Mouse (Mus musculus) MEL (cell line): ENCODE results near the gene Polr2j. TPM values are rescaled to one million over a fixed set of nuclear protein-coding genes. Genes with fewer than 3 reads are reported as not detected.

Experiments used
- DNase-seq: peaks from one replicate; pipeline ENCODE4 v3.0.0; 2011; ENCODE audit warnings: low read depth, low spot score
- H3K27ac ChIP-seq: 2 replicates; pipeline ENCODE4 v1.5.1; 2012; ENCODE audit warnings: low read depth, mild to moderate bottlenecking, control low read depth, low read length, moderate library complexity; ENCODE audit not compliant: control insufficient read depth
- H3K27me3 ChIP-seq, 2 experiments: fragments of 150-350 bp in 1 of 2; sonication (generic) in 1 of 2; 2 replicates each; pipeline ENCODE4 v1.6.1; 2012; ENCODE audit warnings: low read length in 2 of 2, mild to moderate bottlenecking in 2 of 2, improper control_type of control experiment in 1 of 2, moderate library complexity in 1 of 2; ENCODE audit not compliant: insufficient read depth in 2 of 2, control insufficient read depth in 1 of 2
- H3K36me3 ChIP-seq, 2 experiments: 2 replicates each; pipeline ENCODE4 v1.6.1; 2012 to 2014; ENCODE audit warnings: low read length in 2 of 2, improper control_type of control experiment in 1 of 2, inconsistent platforms in 1 of 2, mild to moderate bottlenecking in 1 of 2; ENCODE audit not compliant: insufficient read depth in 2 of 2, control insufficient read depth in 1 of 2
- H3K4me1 ChIP-seq, 2 experiments: fragments of 150-350 bp in 1 of 2; sonication (generic) in 1 of 2; 2 replicates each; pipeline ENCODE4 v1.6.1; 2012; ENCODE audit warnings: low read length in 2 of 2, improper control_type of control experiment in 1 of 2, mild to moderate bottlenecking in 1 of 2; ENCODE audit not compliant: insufficient read depth in 2 of 2, control insufficient read depth in 1 of 2
- H3K4me3 ChIP-seq, 2 experiments: fragments of 150-350 bp in 1 of 2; sonication (generic) in 1 of 2; 2 replicates each; pipeline ENCODE4 v1.5.1; 2012; ENCODE audit warnings: low read depth in 2 of 2, low read length in 2 of 2, mild to moderate bottlenecking in 2 of 2, moderate library complexity in 2 of 2, control low read depth in 1 of 2, improper control_type of control experiment in 1 of 2; ENCODE audit not compliant: control insufficient read depth in 1 of 2, insufficient read depth in 1 of 2
- H3K79me2 ChIP-seq: 2 replicates; pipeline ENCODE4 v1.6.1; 2012; ENCODE audit warnings: mild to moderate bottlenecking, low read length, moderate library complexity; ENCODE audit not compliant: control insufficient read depth, poor library complexity, insufficient read depth
- H3K9ac ChIP-seq: 2 replicates; pipeline ENCODE4 v1.6.1; 2012; ENCODE audit warnings: low read depth, mild to moderate bottlenecking, control low read depth, low read length, moderate library complexity; ENCODE audit not compliant: control insufficient read depth, poor library complexity, severe bottlenecking
- H3K9me3 ChIP-seq: fragments of 150-350 bp; sonication (generic); replicated peaks from 2 replicates; pipeline ENCODE4 v1.6.1; 2012; ENCODE audit warnings: mild to moderate bottlenecking, low read length, improper control_type of control experiment, moderate library complexity; ENCODE audit not compliant: insufficient read depth
- BHLHE40 ChIP-seq: IDR thresholded peaks from 2 replicates; pipeline ENCODE4 v1.6.1; 2012; ENCODE audit warnings: low read depth, mild to moderate bottlenecking, inconsistent platforms, low read length, improper control_type of control experiment, borderline replicate concordance
- CHD1 ChIP-seq: IDR thresholded peaks from 2 replicates; pipeline ENCODE4 v1.6.1; 2012; ENCODE audit warnings: low read depth, mild to moderate bottlenecking, inconsistent platforms, low read length, improper control_type of control experiment
- CTCF ChIP-seq, 3 experiments: IDR thresholded peaks in 2 of 3; conservative IDR thresholded peaks in 1 of 3; 2 replicates each; pipeline ENCODE4 v1.5.1; 2011 to 2012; ENCODE audit warnings: low read length in 3 of 3, low read depth in 2 of 3, mild to moderate bottlenecking in 2 of 3, improper control_type of control experiment in 1 of 3, inconsistent platforms in 1 of 3, mixed read lengths in 1 of 3, moderate library complexity in 1 of 3; ENCODE audit not compliant: control insufficient read depth in 1 of 3, insufficient read depth in 1 of 3, poor library complexity in 1 of 3, severe bottlenecking in 1 of 3
- ELF1 ChIP-seq: IDR thresholded peaks from 2 replicates; pipeline ENCODE4 v1.6.1; 2014; ENCODE audit warnings: low read depth, mild to moderate bottlenecking, inconsistent platforms, low read length, improper control_type of control experiment, moderate library complexity
- EP300 ChIP-seq, 2 experiments: IDR thresholded peaks; 2 replicates each; pipeline ENCODE4 v1.6.1; 2011; ENCODE audit warnings: improper control_type of control experiment in 2 of 2, low read length in 2 of 2, low read depth in 1 of 2, mild to moderate bottlenecking in 1 of 2
- ETS1 ChIP-seq: IDR thresholded peaks from 2 replicates; pipeline ENCODE4 v1.6.1; 2012; ENCODE audit warnings: low read depth, mild to moderate bottlenecking, inconsistent platforms, low read length, improper control_type of control experiment, moderate library complexity
- GABPA ChIP-seq: IDR thresholded peaks from 2 replicates; pipeline ENCODE4 v1.6.1; 2012; ENCODE audit warnings: low read depth, mild to moderate bottlenecking, inconsistent platforms, low read length, improper control_type of control experiment, moderate library complexity
- GATA1 ChIP-seq: IDR thresholded peaks from 2 replicates; pipeline ENCODE4 v1.6.1; 2011; ENCODE audit warnings: low read depth, low read length, improper control_type of control experiment
- HCFC1 ChIP-seq: IDR thresholded peaks from 2 replicates; pipeline ENCODE4 v1.6.1; 2012; ENCODE audit warnings: low read depth, mild to moderate bottlenecking, inconsistent platforms, low read length, improper control_type of control experiment, moderate library complexity
- JUND ChIP-seq: IDR thresholded peaks from 2 replicates; pipeline ENCODE4 v1.6.1; 2011; ENCODE audit warnings: low read depth, mild to moderate bottlenecking, improper control_type of control experiment, low read length
- KAT2A ChIP-seq: conservative IDR thresholded peaks from 2 replicates; pipeline ENCODE4 v1.6.1; 2012; ENCODE audit warnings: low read depth, low read length, improper control_type of control experiment, inconsistent platforms
- MAFK ChIP-seq: IDR thresholded peaks from 2 replicates; pipeline ENCODE4 v1.6.1; 2011; ENCODE audit warnings: low read depth, mild to moderate bottlenecking, low read length, improper control_type of control experiment, borderline replicate concordance
- MAX ChIP-seq: IDR thresholded peaks from 2 replicates; pipeline ENCODE4 v1.6.1; 2011; ENCODE audit warnings: low read length, improper control_type of control experiment
- MEF2A ChIP-seq: IDR thresholded peaks from 2 replicates; pipeline ENCODE4 v1.6.1; 2014; ENCODE audit warnings: low read depth, mild to moderate bottlenecking, inconsistent platforms, low read length, improper control_type of control experiment; ENCODE audit not compliant: poor library complexity, insufficient replicate concordance, severe bottlenecking; ENCODE audit errors: extremely low read depth
- MXI1 ChIP-seq: IDR thresholded peaks from 2 replicates; pipeline ENCODE4 v1.6.1; 2011; ENCODE audit warnings: mild to moderate bottlenecking, low read depth, low read length, improper control_type of control experiment
- MYC ChIP-seq: IDR thresholded peaks from 2 replicates; pipeline ENCODE4 v1.6.1; 2011; ENCODE audit warnings: low read depth, mild to moderate bottlenecking, low read length, improper control_type of control experiment, moderate library complexity
- NRF1 ChIP-seq: IDR thresholded peaks from 2 replicates; pipeline ENCODE4 v1.6.1; 2014; ENCODE audit warnings: low read depth, mild to moderate bottlenecking, inconsistent platforms, low read length, improper control_type of control experiment, moderate library complexity; ENCODE audit not compliant: poor library complexity, insufficient read depth, severe bottlenecking
- POLR2A ChIP-seq, 2 experiments: IDR thresholded peaks; 2 replicates each; pipeline ENCODE4 v1.6.1; 2011 to 2012; ENCODE audit warnings: low read length in 2 of 2, mild to moderate bottlenecking in 2 of 2, control low read depth in 1 of 2, improper control_type of control experiment in 1 of 2, low read depth in 1 of 2, moderate library complexity in 1 of 2; ENCODE audit not compliant: control insufficient read depth in 1 of 2, insufficient read depth in 1 of 2, poor library complexity in 1 of 2
- POLR2AphosphoS2 ChIP-seq: IDR thresholded peaks from 2 replicates; pipeline ENCODE4 v1.6.1; 2011; ENCODE audit warnings: low read length, improper control_type of control experiment
- RAD21 ChIP-seq: IDR thresholded peaks from 2 replicates; pipeline ENCODE4 v1.6.1; 2011; ENCODE audit warnings: mild to moderate bottlenecking, low read depth, low read length, improper control_type of control experiment
- SIN3A ChIP-seq: IDR thresholded peaks from 2 replicates; pipeline ENCODE4 v1.6.1; 2012; ENCODE audit warnings: low read length, improper control_type of control experiment, inconsistent platforms
- SMC3 ChIP-seq: IDR thresholded peaks from 2 replicates; pipeline ENCODE4 v1.6.1; 2011; ENCODE audit warnings: low read depth, low read length, improper control_type of control experiment
- TAL1 ChIP-seq: IDR thresholded peaks from 2 replicates; pipeline ENCODE4 v1.6.1; 2012; ENCODE audit warnings: mild to moderate bottlenecking, inconsistent platforms, low read length, moderate library complexity, mixed read lengths
- TBP ChIP-seq: IDR thresholded peaks from 2 replicates; pipeline ENCODE4 v1.8.0; 2011; ENCODE audit warnings: low read depth, low read length, improper control_type of control experiment
- UBTF ChIP-seq: IDR thresholded peaks from 2 replicates; pipeline ENCODE4 v1.6.1; 2012; ENCODE audit warnings: low read depth, mild to moderate bottlenecking, inconsistent platforms, low read length, improper control_type of control experiment, moderate library complexity, borderline replicate concordance; ENCODE audit not compliant: insufficient read depth
- USF2 ChIP-seq, 2 experiments: IDR thresholded peaks; 2 replicates each; pipeline ENCODE4 v1.6.1; 2011 to 2012; ENCODE audit warnings: improper control_type of control experiment in 2 of 2, low read length in 2 of 2, borderline replicate concordance in 1 of 2, inconsistent platforms in 1 of 2, low read depth in 1 of 2, mild to moderate bottlenecking in 1 of 2; ENCODE audit not compliant: insufficient read depth in 1 of 2
- ZC3H11A ChIP-seq: IDR thresholded peaks from 2 replicates; pipeline ENCODE4 v1.6.1; 2012; ENCODE audit warnings: low read depth, mild to moderate bottlenecking, inconsistent platforms, low read length, improper control_type of control experiment
- ZKSCAN1 ChIP-seq: IDR thresholded peaks from 2 replicates; pipeline ENCODE4 v1.6.1; 2012; ENCODE audit warnings: low read depth, mild to moderate bottlenecking, inconsistent platforms, low read length, improper control_type of control experiment, moderate library complexity
- polyA plus RNA-seq, 2 experiments: library from polyadenylated mRNA; stranded (reverse) in 1 of 2; unstranded in 1 of 2; fragments of >175 nt in 1 of 2; fragments of >200 nt in 1 of 2; gene quantifications; 2 replicates each; pipeline versions ENCODE4 v1.2.1 to v1.2.4; 2012; ENCODE audit warnings: low replicate concordance in 2 of 2, low read depth in 1 of 2; ENCODE audit not compliant: insufficient read length in 2 of 2, insufficient read depth in 1 of 2, missing spikeins in 1 of 2
- total RNA-seq: library from RNA; depleted of rRNA; stranded (reverse); fragments of 300-350 nt; gene quantifications from 2 replicates; pipeline ENCODE4 v1.2.3, GENCODE M21; 2012

Polr2j gene
- total and polyA plus RNA-seq, 3 experiments: 269 to 316 TPM; not detected in 1

DNA sequence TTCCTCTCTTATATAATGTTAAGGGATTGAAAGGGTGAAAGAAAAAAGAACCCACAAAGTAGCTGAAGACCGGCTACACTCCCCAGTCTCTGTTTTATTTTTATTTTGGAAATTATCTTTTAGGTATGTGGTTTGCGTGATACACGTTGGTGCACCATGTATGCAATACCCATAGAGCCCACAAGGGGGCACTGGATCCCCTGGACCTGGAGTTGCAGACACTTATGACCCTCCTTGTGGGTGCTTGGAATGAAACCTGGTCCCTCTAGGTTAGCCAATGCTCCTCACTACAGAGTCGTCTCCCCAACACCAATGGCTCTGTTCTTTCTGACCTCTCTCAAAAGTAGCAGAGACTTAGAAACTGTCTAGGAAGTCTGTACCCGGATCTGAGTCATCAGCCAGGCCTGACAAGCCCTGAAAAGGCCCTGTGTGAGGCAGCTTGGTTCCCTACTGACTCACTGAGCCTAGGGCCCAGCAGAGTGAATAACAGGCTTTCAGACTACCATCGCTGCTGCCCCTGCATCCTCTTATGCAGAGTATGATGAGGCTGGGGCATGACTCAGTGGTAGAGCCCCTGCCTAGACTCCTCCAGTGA is 26.8 kb downstream of the Polr2j start:
- no peak overlapping the region for H3K9ac ChIP-seq
- H3K79me2 ChIP-seq: 0 out of 2 replicates have a peak, but pooled peaks cover 3% of the 10 kb centered on the region
- H3K9me3 ChIP-seq: no peaks in the 10 kb centered on the region
- H3K36me3 ChIP-seq: peaks cover 2 to 9% of the 10 kb centered on the region in 2 experiments; a peak in 3 of 4 replicates
- peak; percentile 54 for DNase-seq
- H3K4me3 ChIP-seq: no peak overlapping the region
- no peak overlapping the region for H3K27ac ChIP-seq
- TF ChIP-seq CTCF (IDR thresholded peaks at IDR 0.05 in 2 of 3, conservative IDR thresholded peaks at IDR 0.05 in 1 of 3; ENCODE audit: control insufficient read depth in 1 of 3, insufficient read depth in 1 of 3, low read depth in 2 of 3, low read length in 3 of 3, poor library complexity in 1 of 3, severe bottlenecking in 1 of 3) (peak; percentile 54 to 64 (median 59)), POLR2AphosphoS2 (no peak), SMC3 (peak; percentile 56), SIN3A (0 out of 2 replicates have a peak, but pooled peaks have one; percentile 20), TBP (no peak), GATA1 (no peak), ETS1 (no peak), EP300 (IDR thresholded peaks at IDR 0.05; ENCODE audit: low read depth in 1 of 2, low read length in 2 of 2) (no peak), MXI1 (no peak), ZC3H11A (no peak), MAFK (no peak), HCFC1 (no peak), UBTF (no peak), POLR2A (IDR thresholded peaks at IDR 0.05; ENCODE audit: control insufficient read depth in 1 of 2, insufficient read depth in 1 of 2, low read depth in 1 of 2, low read length in 2 of 2, poor library complexity in 1 of 2) (no peak), USF2 (IDR thresholded peaks at IDR 0.05; ENCODE audit: borderline replicate concordance in 1 of 2, insufficient read depth in 1 of 2, low read depth in 1 of 2, low read length in 2 of 2) (no peak), ELF1 (no peak), BHLHE40 (no peak), KAT2A (no peak), MYC (no peak), ZKSCAN1 (no peak), TAL1 (no peak), CHD1 (no peak), NRF1 (no peak), JUND (no peak), MAX (no peak), GABPA (no peak), RAD21 (peak; percentile 34), MEF2A (no peak)
- H3K27me3 ChIP-seq: no peaks in the 10 kb centered on the region
- peaks cover 10 to 26% of the 10 kb centered on the region in 2 experiments; a peak in 3 of 4 replicates for H3K4me1 ChIP-seq
